Mouse (Mus musculus): ENCODE measurements around the gene Chst8.

GRCm38 (mm10) chr7:34790459-34790858 lies 22.1 kb downstream of the Chst8 start:
- TF ChIP-seq CTCF (IDR thresholded peaks at IDR 0.05; ENCODE audit: low read depth): no peak; the same call in 1 of the 2 replicates
- no peak for TF ChIP-seq EP300 (IDR thresholded peaks at IDR 0.05; ENCODE audit: low read depth)

Measured in liver, postnatal 0 days (tissue).